Mouse (Mus musculus): ENCODE data around the gene Zfp768. TPM values are rescaled to one million over a fixed set of nuclear protein-coding genes. Genes with fewer than 3 reads are reported as not detected.

Zfp768 gene
- polyA plus RNA-seq, 1 experiment from 2014 or later = 17.6 TPM

- 30% methylated on average over 13 of the region's 13 CpGs for WGBS
- H3K4me3 ChIP-seq (ENCODE audit: low read length) = no peak overlapping the region
- H3K27me3 ChIP-seq (ENCODE audit: control insufficient read depth, insufficient read depth, low read depth, low read length) = peaks cover 3% of the 10 kb centered on the region; the same call in 1 of the 2 replicates
- no peak overlapping the region for H3K9ac ChIP-seq (ENCODE audit: low read length)
- H3K36me3 ChIP-seq (ENCODE audit: control insufficient read depth, insufficient read depth, low read length) = no peaks in the 10 kb centered on the region
- peaks cover 4% of the 10 kb centered on the region; the same call in 1 of the 2 replicates for H3K4me1 ChIP-seq (replicated peaks; ENCODE audit: control insufficient read depth, insufficient read depth, low read length)
- H3K9me3 ChIP-seq (ENCODE audit: control insufficient read depth, low read length) = no peaks in the 10 kb centered on the region
- no peak overlapping the region for H3K4me2 ChIP-seq (ENCODE audit: low read depth, low read length)
- peak; percentile 26 for ATAC-seq (ENCODE audit: low read depth)
- no peak overlapping the region for H3K27ac ChIP-seq (ENCODE audit: low read length)
These were observed 16.1 kb upstream of the Zfp768 start for GRCm38 (mm10) chr7:127361449-127361848.

DNA sequence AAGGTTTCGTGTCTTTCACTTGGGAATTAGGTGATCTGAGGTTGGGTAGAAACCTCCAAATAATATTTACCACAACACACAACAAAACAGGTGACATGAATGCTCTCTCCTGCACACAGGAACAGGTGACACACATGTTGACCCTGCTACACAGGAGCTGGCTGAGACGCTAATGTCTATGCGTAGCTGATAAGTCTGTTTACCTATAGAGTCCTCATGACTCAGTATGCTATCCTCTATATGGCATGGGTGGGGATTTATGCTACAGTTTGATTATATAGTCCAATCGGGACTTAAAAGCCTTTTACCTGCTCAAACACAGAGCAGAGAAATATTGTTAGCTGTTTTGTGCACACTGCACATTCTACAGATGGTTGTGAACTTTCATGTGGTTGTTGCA lies 14.9 kb upstream of the Zfp768 start:
- H3K9ac ChIP-seq (ENCODE audit: low read length) = no peak overlapping the region

DNA sequence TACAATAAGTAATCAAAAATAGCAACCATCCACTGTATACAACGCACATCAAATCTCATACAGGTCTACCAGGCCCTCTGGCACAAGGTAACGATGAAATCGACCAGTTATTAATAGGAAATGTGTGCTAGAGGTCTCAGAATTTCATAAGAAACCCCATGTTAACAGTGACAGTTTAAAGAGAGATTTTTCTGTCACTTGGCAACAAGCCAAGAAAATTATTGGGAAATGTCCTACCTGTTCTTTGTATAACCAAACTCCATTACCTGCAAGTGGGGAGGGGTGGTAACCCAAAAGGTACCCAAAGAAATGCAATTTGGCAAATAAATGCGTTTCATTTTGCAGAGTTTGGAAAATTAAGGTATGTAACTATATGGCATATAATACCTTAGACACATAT lies 13.1 kb upstream of the Zfp768 start:
- peaks cover 3% of the 10 kb centered on the region; the same call in 1 of the 2 replicates for H3K4me1 ChIP-seq (replicated peaks; ENCODE audit: control insufficient read depth, insufficient read depth, low read length)
- H3K36me3 ChIP-seq (ENCODE audit: control insufficient read depth, insufficient read depth, low read length) = no peaks in the 10 kb centered on the region
- WGBS = 57% methylated on average over 4 of the region's 4 CpGs
- no peak overlapping the region for H3K9ac ChIP-seq (ENCODE audit: low read length)
- no peak overlapping the region for H3K4me3 ChIP-seq (ENCODE audit: low read length)
- no peak for ATAC-seq (ENCODE audit: low read depth)
- peaks cover 1% of the 10 kb centered on the region for H3K9me3 ChIP-seq (ENCODE audit: control insufficient read depth, low read length)
- no peak overlapping the region for H3K27ac ChIP-seq (ENCODE audit: low read length)
- H3K27me3 ChIP-seq (ENCODE audit: control insufficient read depth, insufficient read depth, low read depth, low read length) = no peaks in the 10 kb centered on the region; the same call in 1 of the 2 replicates
- H3K4me2 ChIP-seq (ENCODE audit: low read depth, low read length) = no peak overlapping the region

More for the DNA sequence above, 14.9 kb upstream of the Zfp768 start:
- H3K9me3 ChIP-seq (ENCODE audit: control insufficient read depth, low read length) = no peaks in the 10 kb centered on the region
- H3K4me2 ChIP-seq (ENCODE audit: low read depth, low read length) = no peak overlapping the region
- ATAC-seq (ENCODE audit: low read depth) = no peak
- H3K4me3 ChIP-seq (ENCODE audit: low read length) = no peak overlapping the region
- H3K36me3 ChIP-seq (ENCODE audit: control insufficient read depth, insufficient read depth, low read length) = no peaks in the 10 kb centered on the region
- WGBS = 46% methylated on average over 4 of the region's 4 CpGs
- H3K4me1 ChIP-seq (replicated peaks; ENCODE audit: control insufficient read depth, insufficient read depth, low read length) = peaks cover 4% of the 10 kb centered on the region; the same call in 1 of the 2 replicates
- H3K27ac ChIP-seq (ENCODE audit: low read length) = no peak overlapping the region
- peaks cover 3% of the 10 kb centered on the region; the same call in 1 of the 2 replicates for H3K27me3 ChIP-seq (ENCODE audit: control insufficient read depth, insufficient read depth, low read depth, low read length)

DNA sequence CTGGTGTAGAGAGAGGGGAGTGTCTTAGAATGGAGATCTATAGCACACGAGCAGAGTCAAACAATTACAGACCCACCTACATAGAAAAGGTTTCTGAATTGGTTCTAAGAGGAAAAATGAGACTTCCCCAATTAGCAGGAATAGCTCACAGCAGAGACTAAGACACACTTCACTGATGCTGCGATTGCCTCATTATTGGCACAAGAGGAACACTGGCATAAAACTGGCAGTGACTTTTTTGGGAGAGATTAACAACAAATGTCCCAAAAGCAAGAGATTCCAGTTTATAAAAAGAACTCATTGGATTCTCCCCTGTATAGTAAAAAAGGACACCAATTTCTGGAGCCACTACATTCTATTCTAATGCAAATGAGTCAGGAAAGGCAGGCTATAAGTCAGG lies 12.5 kb upstream of the Zfp768 start:
- no peak overlapping the region for H3K4me2 ChIP-seq (ENCODE audit: low read depth, low read length)
- ATAC-seq (ENCODE audit: low read depth) = no peak
- WGBS = 61% methylated on average over 2 of the region's 2 CpGs
- no peaks in the 10 kb centered on the region for H3K4me1 ChIP-seq (replicated peaks; ENCODE audit: control insufficient read depth, insufficient read depth, low read length)
- no peaks in the 10 kb centered on the region; the same call in 1 of the 2 replicates for H3K27me3 ChIP-seq (ENCODE audit: control insufficient read depth, insufficient read depth, low read depth, low read length)
- H3K9me3 ChIP-seq (ENCODE audit: control insufficient read depth, low read length) = peaks cover 4% of the 10 kb centered on the region
- H3K27ac ChIP-seq (ENCODE audit: low read length) = no peak overlapping the region
- H3K4me3 ChIP-seq (ENCODE audit: low read length) = no peak overlapping the region
- H3K36me3 ChIP-seq (ENCODE audit: control insufficient read depth, insufficient read depth, low read length) = no peaks in the 10 kb centered on the region
- no peak overlapping the region for H3K9ac ChIP-seq (ENCODE audit: low read length)

- 48% methylated on average over 3 of the region's 3 CpGs for WGBS
These were observed 10.4 kb upstream of the Zfp768 start for GRCm38 (mm10) chr7:127355796-127356195.

GRCm38 (mm10) chr7:127351230-127352004 lies 6.0 kb upstream of the Zfp768 start:
- WGBS = 72% methylated on average over 5 of the region's 5 CpGs
- no peak overlapping the region for H3K27ac ChIP-seq (ENCODE audit: low read length)
- peaks cover 6% of the 10 kb centered on the region; the same call in 1 of the 2 replicates for H3K4me1 ChIP-seq (replicated peaks; ENCODE audit: control insufficient read depth, insufficient read depth, low read length)
- peaks cover 4% of the 10 kb centered on the region for H3K9me3 ChIP-seq (ENCODE audit: control insufficient read depth, low read length)
- H3K4me3 ChIP-seq (ENCODE audit: low read length) = no peak overlapping the region
- no peaks in the 10 kb centered on the region; the same call in 1 of the 2 replicates for H3K27me3 ChIP-seq (ENCODE audit: control insufficient read depth, insufficient read depth, low read depth, low read length)
- no peaks in the 10 kb centered on the region for H3K36me3 ChIP-seq (ENCODE audit: control insufficient read depth, insufficient read depth, low read length)
- H3K9ac ChIP-seq (ENCODE audit: low read length) = no peak overlapping the region
- no peak overlapping the region for H3K4me2 ChIP-seq (ENCODE audit: low read depth, low read length)
- ATAC-seq (ENCODE audit: low read depth) = no peak

More at GRCm38 (mm10) chr7:127355796-127356195, 10.4 kb upstream of the Zfp768 start:
- Histone ChIP-seq H3K4me3 (ENCODE audit: low read length) (no peak overlapping the region), H3K9ac (ENCODE audit: low read length) (no peak overlapping the region), H3K27ac (ENCODE audit: low read length) (no peak overlapping the region), H3K27me3 (ENCODE audit: control insufficient read depth, insufficient read depth, low read depth, low read length) (no peaks in the 10 kb centered on the region; the same call in 1 of the 2 replicates), H3K9me3 (ENCODE audit: control insufficient read depth, low read length) (peaks cover 4% of the 10 kb centered on the region), H3K4me1 (replicated peaks; ENCODE audit: control insufficient read depth, insufficient read depth, low read length) (no peaks in the 10 kb centered on the region), H3K36me3 (ENCODE audit: control insufficient read depth, insufficient read depth, low read length) (no peaks in the 10 kb centered on the region), H3K4me2 (ENCODE audit: low read depth, low read length) (no peak overlapping the region)
- ATAC-seq (ENCODE audit: low read depth) = no peak

GRCm38 (mm10) chr7:127346676-127347075 lies 1.3 kb upstream of the Zfp768 start:
- Histone ChIP-seq H3K4me3 (ENCODE audit: low read length) (peak overlapping the region; percentile 90), H3K9ac (ENCODE audit: low read length) (peak overlapping the region; percentile 20; the same call in 1 of the 2 replicates), H3K4me1 (replicated peaks; ENCODE audit: control insufficient read depth, insufficient read depth, low read length) (peaks cover 14% of the 10 kb centered on the region), H3K36me3 (ENCODE audit: control insufficient read depth, insufficient read depth, low read length) (peaks cover 16% of the 10 kb centered on the region), H3K27ac (ENCODE audit: low read length) (peak overlapping the region; percentile 97), H3K4me2 (ENCODE audit: low read depth, low read length) (peak overlapping the region; percentile 89), H3K9me3 (ENCODE audit: control insufficient read depth, low read length) (no peaks in the 10 kb centered on the region), H3K27me3 (ENCODE audit: control insufficient read depth, insufficient read depth, low read depth, low read length) (no peaks in the 10 kb centered on the region)
- no peak for ATAC-seq (ENCODE audit: low read depth)
- 12% methylated on average over 8 of the region's 8 CpGs for WGBS

- Histone ChIP-seq H3K9ac (ENCODE audit: low read length) (peak overlapping the region; percentile 91), H3K27ac (ENCODE audit: low read length) (peak overlapping the region; percentile 97), H3K4me1 (replicated peaks; ENCODE audit: control insufficient read depth, insufficient read depth, low read length) (peaks cover 14% of the 10 kb centered on the region), H3K4me3 (ENCODE audit: low read length) (peak overlapping the region; percentile 90), H3K9me3 (ENCODE audit: control insufficient read depth, low read length) (no peaks in the 10 kb centered on the region), H3K4me2 (ENCODE audit: low read depth, low read length) (peak overlapping the region; percentile 89), H3K27me3 (ENCODE audit: control insufficient read depth, insufficient read depth, low read depth, low read length) (no peaks in the 10 kb centered on the region), H3K36me3 (ENCODE audit: control insufficient read depth, insufficient read depth, low read length) (peaks cover 22% of the 10 kb centered on the region)
- WGBS = 1% methylated on average over 31 of the region's 42 CpGs
- ATAC-seq (ENCODE audit: low read depth) = peak; percentile 57
These were observed 297 bp downstream of the Zfp768 start for GRCm38 (mm10) chr7:127345092-127345491.

DNA sequence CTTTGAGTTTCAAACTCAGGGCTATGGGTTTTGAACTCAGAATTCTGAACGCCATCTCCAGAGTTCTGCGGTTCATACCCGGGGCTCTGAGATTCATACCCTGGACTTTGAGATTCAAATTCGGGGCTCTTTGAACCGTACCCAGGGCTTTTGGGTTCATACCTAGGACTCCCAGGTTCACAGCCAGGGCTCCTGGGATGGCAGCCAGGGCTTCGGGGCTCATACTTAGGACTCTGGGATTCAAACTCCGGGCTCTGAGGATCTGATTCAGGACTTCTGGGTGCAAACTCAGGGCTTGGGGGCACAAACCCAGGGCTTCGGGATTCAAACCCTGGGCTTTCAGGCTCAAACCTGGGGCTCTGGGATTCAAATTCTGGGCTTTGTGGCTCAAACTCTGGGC lies 1.0 kb downstream of the Zfp768 start:
- peak overlapping the region; percentile 89 for H3K4me2 ChIP-seq (ENCODE audit: low read depth, low read length)
- peaks cover 14% of the 10 kb centered on the region for H3K4me1 ChIP-seq (replicated peaks; ENCODE audit: control insufficient read depth, insufficient read depth, low read length)
- WGBS = 90% methylated on average over 8 of the region's 8 CpGs
- no peaks in the 10 kb centered on the region for H3K9me3 ChIP-seq (ENCODE audit: control insufficient read depth, low read length)
- H3K4me3 ChIP-seq (ENCODE audit: low read length) = peak overlapping the region; percentile 90
- peak overlapping the region; percentile 91 for H3K9ac ChIP-seq (ENCODE audit: low read length)
- H3K27me3 ChIP-seq (ENCODE audit: control insufficient read depth, insufficient read depth, low read depth, low read length) = no peaks in the 10 kb centered on the region
- H3K36me3 ChIP-seq (ENCODE audit: control insufficient read depth, insufficient read depth, low read length) = peaks cover 22% of the 10 kb centered on the region
- no peak overlapping the region for H3K27ac ChIP-seq (ENCODE audit: low read length)
- no peak for ATAC-seq (ENCODE audit: low read depth)

Measured in lung, embryonic 16.5 days (tissue).